Comparison of ENCODE assay signal across 10 mouse cellular contexts in the genomic region with DNA sequence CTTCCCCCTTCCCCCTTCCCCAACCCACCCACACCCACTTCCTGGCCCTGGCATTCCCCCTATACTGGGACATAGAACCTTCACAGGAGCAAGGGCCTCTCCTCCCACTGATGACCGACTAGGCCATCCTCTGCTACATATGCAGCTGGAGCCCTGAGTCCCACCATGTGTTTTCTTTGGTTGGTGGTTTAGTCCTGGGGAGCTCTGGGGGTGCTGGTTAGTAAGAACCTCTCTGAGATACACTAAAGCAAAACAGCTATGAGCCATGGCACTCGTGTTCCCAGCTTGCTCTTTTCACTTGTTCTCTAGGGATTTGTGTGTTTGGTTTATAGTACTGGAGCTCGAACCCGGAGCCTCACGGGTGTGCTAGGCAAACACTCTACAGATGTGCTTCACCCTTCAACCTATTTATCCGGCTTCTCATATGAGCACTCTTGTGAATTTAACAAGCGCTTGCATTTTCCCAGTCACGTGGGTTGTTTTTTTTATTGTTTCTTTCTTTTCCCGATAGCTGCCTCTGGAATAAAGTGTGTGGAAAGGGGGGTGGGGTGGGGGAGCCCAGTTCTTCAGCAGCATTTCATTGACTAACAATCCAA. TPM values are rescaled to one million over a fixed set of nuclear protein-coding genes. Genes with fewer than 3 reads are reported as not detected.
DNase-seq lines count a peak whose midpoint lies in the region; ATAC-seq and TF ChIP-seq lines count a peak whose summit lies in the region.
"Had no signal": no experiment of that assay in that cellular context is flagged by ENCODE, and none has a peak within 500 bp of the region (broad histone marks: within the 10 kb centered on the region; RNA-seq: fewer than 3 reads in every experiment).

No protein-coding gene starts in this region.

- H3K4me3 ChIP-seq in kidney, adult 2 months (ENCODE audit: insufficient read depth, low read depth, low read length), result no peak overlapping the region
- H3K4me3 ChIP-seq in embryonic facial prominence, embryonic 13.5 days, result no peak overlapping the region
- no peak overlapping the region for H3K4me3 ChIP-seq in hindbrain, embryonic 10.5 days
- no peak overlapping the region for H3K4me3 ChIP-seq in midbrain, embryonic 14.5 days (replicated peaks; ENCODE audit: low read depth, low read length)
- H3K4me3 ChIP-seq: erythroblast, embryonic 14.5 days had no signal

- no peak for TF ChIP-seq CTCF in kidney, adult 2 months (conservative IDR thresholded peaks at IDR 0.05; ENCODE audit: insufficient read depth, insufficient read length, low read depth, low read length)

- H3K9me3 ChIP-seq in embryonic facial prominence, embryonic 13.5 days, result no peaks in the 10 kb centered on the region
- no peaks in the 10 kb centered on the region for H3K9me3 ChIP-seq in hindbrain, embryonic 10.5 days
- no peaks in the 10 kb centered on the region for H3K9me3 ChIP-seq in midbrain, embryonic 14.5 days (ENCODE audit: control insufficient read depth, low read length)

- peak overlapping the region; percentile 12; the same call in 1 of the 2 replicates for H3K4me2 ChIP-seq in embryonic facial prominence, embryonic 13.5 days
- H3K4me2 ChIP-seq in midbrain, embryonic 14.5 days (ENCODE audit: low read length), result peak overlapping the region; percentile 19; the same call in 1 of the 2 replicates

- ATAC-seq in embryonic facial prominence, embryonic 13.5 days (ENCODE audit: insufficient number of reproducible peaks, insufficient read depth, low FRiP score, low TSS enrichment, low read depth), result no peak
- ATAC-seq in midbrain, embryonic 14.5 days (ENCODE audit: low FRiP score, low TSS enrichment), result no peak

- TF ChIP-seq POLR2A in kidney, adult 2 months (IDR thresholded peaks at IDR 0.05; ENCODE audit: low read depth, low read length), result no peak

- H3K9ac ChIP-seq in embryonic facial prominence, embryonic 13.5 days, result 0 out of 2 replicates have a peak overlapping the region, but pooled peaks have one; percentile 12
- no peak overlapping the region; the same call in 1 of the 2 replicates for H3K9ac ChIP-seq in midbrain, embryonic 14.5 days (replicated peaks; ENCODE audit: low read length)

- intact Hi-C loops in left cerebral cortex, postnatal 4 days (cut with DNase I), result no loop called here

- no peaks in the 10 kb centered on the region for H3K27me3 ChIP-seq in kidney, adult 2 months (replicated peaks; ENCODE audit: control insufficient read depth, insufficient read depth, low read length)
- H3K27me3 ChIP-seq in embryonic facial prominence, embryonic 13.5 days, result no peaks in the 10 kb centered on the region
- no peaks in the 10 kb centered on the region for H3K27me3 ChIP-seq in hindbrain, embryonic 10.5 days (ENCODE audit: insufficient read depth, poor library complexity, severe bottlenecking)
- no peaks in the 10 kb centered on the region for H3K27me3 ChIP-seq in midbrain, embryonic 14.5 days (ENCODE audit: control insufficient read depth, insufficient read depth, low read length)

- no peak for DNase-seq in kidney, adult 2 months
- DNase-seq in kidney, adult 18-20 months, result no peak
- no peak for DNase-seq in hindbrain, embryonic 10.5 days (ENCODE audit: low spot score)
- DNase-seq in midbrain, embryonic 14.5 days, result no peak
- DNase-seq in left cerebral cortex, postnatal 4 days, result no peak
- DNase-seq in cerebellum, postnatal 14 days, result no peak
- DNase-seq in gastrocnemius, adult 18-20 months (ENCODE audit: low spot score), result no peak
- DNase-seq: adrenal gland, adult 2 months had no signal

- H3K27ac ChIP-seq in kidney, adult 2 months (ENCODE audit: insufficient read depth, low read depth, low read length), result peak overlapping the region; percentile 41
- peak overlapping the region; percentile 89 for H3K27ac ChIP-seq in embryonic facial prominence, embryonic 13.5 days
- peak overlapping the region; percentile 62 for H3K27ac ChIP-seq in hindbrain, embryonic 10.5 days
- H3K27ac ChIP-seq in midbrain, embryonic 14.5 days (replicated peaks; ENCODE audit: low read depth, low read length), result peak overlapping the region; percentile 79

- no peaks in the 10 kb centered on the region; the same call in 1 of the 2 replicates for H3K36me3 ChIP-seq in kidney, adult 2 months (ENCODE audit: control insufficient read depth, insufficient read depth, low read length)
- H3K36me3 ChIP-seq in embryonic facial prominence, embryonic 13.5 days, result peaks cover 22% of the 10 kb centered on the region
- H3K36me3 ChIP-seq in hindbrain, embryonic 10.5 days, result peaks cover 57% of the 10 kb centered on the region
- H3K36me3 ChIP-seq in midbrain, embryonic 14.5 days (ENCODE audit: control insufficient read depth, insufficient read depth, low read length), result peaks cover 9% of the 10 kb centered on the region

- 29% methylated on average over 9 of the region's 9 CpGs for WGBS in kidney, adult 2 months
- 62% methylated on average over 9 of the region's 9 CpGs for WGBS in embryonic facial prominence, embryonic 13.5 days
- 67% methylated on average over 9 of the region's 9 CpGs for WGBS in hindbrain, embryonic 10.5 days
- 40% methylated on average over 9 of the region's 9 CpGs for WGBS in midbrain, embryonic 14.5 days

- H3K4me1 ChIP-seq in kidney, adult 2 months (ENCODE audit: control insufficient read depth, insufficient read depth, low read length), result peaks cover 31% of the 10 kb centered on the region
- peaks cover 35% of the 10 kb centered on the region for H3K4me1 ChIP-seq in embryonic facial prominence, embryonic 13.5 days
- H3K4me1 ChIP-seq in hindbrain, embryonic 10.5 days (replicated peaks), result peaks cover 33% of the 10 kb centered on the region
- peaks cover 8% of the 10 kb centered on the region; the same call in 1 of the 2 replicates for H3K4me1 ChIP-seq in midbrain, embryonic 14.5 days (ENCODE audit: control insufficient read depth, insufficient read depth, low read length)

RNA-seq across cellular contexts. Expression of gene Clic4, which starts 14.6 kb away (rescaled TPM):
- polyA plus RNA-seq in kidney, adult 2 months (2012; rRNA removed), result 86.6 and 91.1 TPM in 2 replicates
- 121 TPM in 2 replicates for polyA plus RNA-seq in embryonic facial prominence, embryonic 13.5 days (2015; fragmentation: Nextera tagmentation; extraction: Ambion mirVana)
- polyA plus RNA-seq in hindbrain, embryonic 10.5 days (2016; fragmentation: Nextera tagmentation; extraction: Ambion mirVana), result 184 and 220 TPM in 2 replicates
- 34.9 and 61.9 TPM in 2 replicates for polyA plus RNA-seq in midbrain, embryonic 14.5 days (2014; fragmentation: Nextera tagmentation; extraction: Ambion mirVana)
- 10 to 100 TPM; 27.6 to 27.8 TPM for total RNA-seq in left cerebral cortex, postnatal 4 days (2021)
- total RNA-seq in gastrocnemius, adult 18-20 months (2021), result 10 to 100 TPM; 27.6 to 40.4 TPM
